Mouse (Mus musculus): ENCODE data around the gene Rbm46. TPM values are rescaled to one million over a fixed set of nuclear protein-coding genes. Genes with fewer than 3 reads are reported as not detected.

Rbm46 gene
- polyA plus RNA-seq, 1 experiment from 2014 or later = 1.2 TPM

Other genes with a start within 250 kb of the Rbm46 start
- 0.88 and 1.2 TPM in 2 replicates for gene Lrat, start 27.5 kb upstream of the Rbm46 start, polyA plus RNA-seq (2015; fragmentation: Nextera tagmentation; extraction: Ambion mirVana)
- 255 and 310 TPM in 2 replicates for gene Fgg, start 131.2 kb upstream of the Rbm46 start, polyA plus RNA-seq (2015; fragmentation: Nextera tagmentation; extraction: Ambion mirVana)
- 276 and 332 TPM in 2 replicates for gene Fga, start 149.6 kb upstream of the Rbm46 start, polyA plus RNA-seq (2015; fragmentation: Nextera tagmentation; extraction: Ambion mirVana)
- 191 and 210 TPM in 2 replicates for gene Fgb, start 173.4 kb upstream of the Rbm46 start, polyA plus RNA-seq (2015; fragmentation: Nextera tagmentation; extraction: Ambion mirVana)
- 60.3 and 63.2 TPM in 2 replicates for gene Plrg1, start 179.0 kb upstream of the Rbm46 start, polyA plus RNA-seq (2015; fragmentation: Nextera tagmentation; extraction: Ambion mirVana)

All from liver, embryonic 13.5 days (tissue).